In genomic region chr16:11253898-11254722, GRCm38 (mm10) we compare ENCODE assay signal across 8 mouse cellular contexts. TPM values are rescaled to one million over a fixed set of nuclear protein-coding genes. Genes with fewer than 3 reads are reported as not detected.
A peak's percentile ranks its signal among the peaks of the same experiment; 100 is the strongest.
DNase-seq lines count a peak whose midpoint lies in the region; ATAC-seq lines count a peak whose summit lies in the region.

Gene Gspt1, minus strand, starts transcription at chr16:11254325.

- H3K9me3 ChIP-seq in heart, embryonic 13.5 days, result no peaks in the 10 kb centered on the region
- H3K9me3 ChIP-seq in liver, embryonic 12.5 days (replicated peaks), result no peaks in the 10 kb centered on the region
- H3K9me3 ChIP-seq in stomach, embryonic 15.5 days, result no peaks in the 10 kb centered on the region

- peak within 1 kb of the TSS; percentile 99 for H3K9ac ChIP-seq in heart, embryonic 13.5 days
- peak within 1 kb of the TSS; percentile 98 for H3K9ac ChIP-seq in liver, embryonic 12.5 days
- peak within 1 kb of the TSS; percentile 94 for H3K9ac ChIP-seq in stomach, embryonic 15.5 days

- peak; percentile 98 for DNase-seq in CD4-positive, CD25-positive, alpha-beta regulatory T cell, adult 2 months (ENCODE audit: low read depth, low spot score)
- DNase-seq in fat pad, adult 2 months (ENCODE audit: extremely low read depth, low read depth, low spot score), result peak; percentile 88
- peak; percentile 99 for DNase-seq in kidney, postnatal 10 days
- DNase-seq in natural killer cell, adult 2 months (ENCODE audit: low spot score in 2 of 2), result peak; percentile 98

- under 1% methylated on average over 76 of the region's 76 CpGs for WGBS in heart, embryonic 13.5 days
- WGBS in liver, embryonic 12.5 days (ENCODE audit: insufficient replicate concordance), result under 1% methylated on average over 74 of the region's 76 CpGs
- under 1% methylated on average over 72 of the region's 76 CpGs for WGBS in stomach, embryonic 15.5 days

- peak; percentile 89 for ATAC-seq in heart, embryonic 13.5 days (ENCODE audit: extremely low read depth, insufficient number of reproducible peaks, low FRiP score, low TSS enrichment)
- peak; percentile 95 for ATAC-seq in liver, embryonic 12.5 days
- peak; percentile 97 for ATAC-seq in stomach, embryonic 15.5 days (ENCODE audit: insufficient read depth, low FRiP score, low read depth)

- no peaks in the 10 kb centered on the region for H3K36me3 ChIP-seq in heart, embryonic 13.5 days
- H3K36me3 ChIP-seq in liver, embryonic 12.5 days, result peaks cover 18% of the 10 kb centered on the region
- H3K36me3 ChIP-seq in stomach, embryonic 15.5 days, result no peaks in the 10 kb centered on the region

- peak within 1 kb of the TSS; percentile 98 for H3K27ac ChIP-seq in brown adipose tissue, adult 24 weeks (replicated peaks; ENCODE audit: low read depth, low read length)
- H3K27ac ChIP-seq in heart, embryonic 13.5 days (replicated peaks), result peak within 1 kb of the TSS; percentile 97
- peak within 1 kb of the TSS; percentile 94 for H3K27ac ChIP-seq in liver, embryonic 12.5 days
- peak within 1 kb of the TSS; percentile 95 for H3K27ac ChIP-seq in stomach, embryonic 15.5 days

- H3K4me1 ChIP-seq in brown adipose tissue, adult 24 weeks (ENCODE audit: control insufficient read depth, insufficient read depth, insufficient read length, low read length), result peaks cover 5% of the 10 kb centered on the region
- peaks cover 23% of the 10 kb centered on the region for H3K4me1 ChIP-seq in heart, embryonic 13.5 days
- peaks cover 23% of the 10 kb centered on the region for H3K4me1 ChIP-seq in liver, embryonic 12.5 days
- peaks cover 6% of the 10 kb centered on the region; the same call in 1 of the 2 replicates for H3K4me1 ChIP-seq in stomach, embryonic 15.5 days

- H3K4me3 ChIP-seq in brown adipose tissue, adult 24 weeks (ENCODE audit: insufficient read depth, low read depth, low read length), result peak within 1 kb of the TSS; percentile 93
- H3K4me3 ChIP-seq in heart, embryonic 13.5 days, result peak within 1 kb of the TSS; percentile 76
- peak within 1 kb of the TSS; percentile 100 for H3K4me3 ChIP-seq in liver, embryonic 12.5 days
- H3K4me3 ChIP-seq in stomach, embryonic 15.5 days (replicated peaks), result peak within 1 kb of the TSS; percentile 99

- peak within 1 kb of the TSS; percentile 79 for H3K4me2 ChIP-seq in heart, embryonic 13.5 days
- H3K4me2 ChIP-seq in liver, embryonic 12.5 days, result peak within 1 kb of the TSS; percentile 85
- H3K4me2 ChIP-seq in stomach, embryonic 15.5 days, result peak within 1 kb of the TSS; percentile 71

- H3K27me3 ChIP-seq in heart, embryonic 13.5 days (replicated peaks), result no peaks in the 10 kb centered on the region
- H3K27me3 ChIP-seq in liver, embryonic 12.5 days (replicated peaks), result no peaks in the 10 kb centered on the region
- H3K27me3 ChIP-seq in stomach, embryonic 15.5 days (replicated peaks), result no peaks in the 10 kb centered on the region

RNA-seq across cellular contexts. Expression of gene Gspt1, which starts in this region (rescaled TPM):
- polyA plus RNA-seq in brown adipose tissue, adult 24 weeks (2012; ENCODE audit: insufficient read depth, insufficient read length, missing spikeins), result 97.8 and 117 TPM in 2 replicates
- 47.8 and 48.4 TPM in 2 replicates for polyA plus RNA-seq in heart, embryonic 13.5 days (2015; fragmentation: Nextera tagmentation; extraction: Ambion mirVana)
- 103 TPM in 2 replicates for polyA plus RNA-seq in liver, embryonic 12.5 days (2016; fragmentation: Nextera tagmentation; extraction: Ambion mirVana)
- 72.1 and 77.8 TPM in 2 replicates for polyA plus RNA-seq in stomach, embryonic 15.5 days (2015; fragmentation: Nextera tagmentation; extraction: Ambion mirVana)

Comparison
In these comparisons a context has a peak if more than half of its experiments do, and no peak if none do; other contexts are left out.
1. Peak in every context shown above with its lines: DNase-seq, ATAC-seq, H3K4me3 ChIP-seq and H3K27ac ChIP-seq.